Mouse (Mus musculus) midbrain, postnatal 0 days (tissue): ENCODE data around the gene Slc9a6. TPM values are rescaled to one million over a fixed set of nuclear protein-coding genes. Genes with fewer than 3 reads are reported as not detected.

Experiments
- ATAC-seq: fragments of 200-750 bp; cut with Nextera tagmentation; 2 replicates; pipeline ENCODE4 v1.8.0; 2017; ENCODE audit warnings: moderate number of reproducible peaks, mild to moderate bottlenecking, moderate TSS enrichment, moderate library complexity; ENCODE audit not compliant: low FRiP score
- DNase-seq: peaks from one replicate; pipeline ENCODE4 v3.0.0-alpha.2; 2015; ENCODE audit warnings: low spot score
- H3K27ac ChIP-seq: fragments of 300-500 bp; sonication (generic); 2 replicates; pipeline ENCODE4 v1.5.1; 2014; ENCODE audit warnings: low read depth, mild to moderate bottlenecking, low read length, mixed read lengths
- H3K27me3 ChIP-seq: fragments of 300-500 bp; sonication (generic); 2 replicates; pipeline ENCODE4 v1.6.1; 2014; ENCODE audit warnings: low read length, control low read depth, mixed read lengths; ENCODE audit not compliant: insufficient read depth
- H3K36me3 ChIP-seq: fragments of 300-500 bp; sonication (generic); 2 replicates; pipeline ENCODE4 v1.6.1; 2014; ENCODE audit warnings: low read length, control low read depth, mixed read lengths; ENCODE audit not compliant: insufficient read depth
- H3K4me1 ChIP-seq: fragments of 300-500 bp; sonication (generic); 2 replicates; pipeline ENCODE4 v1.6.1; 2014; ENCODE audit warnings: mild to moderate bottlenecking, control low read depth, antibody characterized with exemption, low read length, mixed read lengths; ENCODE audit not compliant: insufficient read depth
- H3K4me2 ChIP-seq: fragments of 300-500 bp; sonication (generic); 2 replicates; pipeline ENCODE4 v1.6.1; 2014; ENCODE audit warnings: low read depth, mild to moderate bottlenecking, low read length, mixed read lengths; ENCODE audit not compliant: poor library complexity, severe bottlenecking
- H3K4me3 ChIP-seq: fragments of 300-500 bp; sonication (generic); 2 replicates; pipeline ENCODE4 v1.5.1; 2014; ENCODE audit warnings: low read depth, mild to moderate bottlenecking, low read length, moderate library complexity
- H3K9ac ChIP-seq: fragments of 300-500 bp; sonication (generic); replicated peaks from 2 replicates; pipeline ENCODE4 v1.6.1; 2014; ENCODE audit warnings: mild to moderate bottlenecking, low read length, moderate library complexity, mixed read lengths; ENCODE audit not compliant: poor library complexity, severe bottlenecking
- H3K9me3 ChIP-seq: fragments of 300-500 bp; sonication (generic); 2 replicates; pipeline ENCODE4 v1.6.1; 2016; ENCODE audit warnings: low read length, control low read depth
- CTCF ChIP-seq: IDR thresholded peaks from 2 replicates; pipeline ENCODE4 v1.5.1; 2016; ENCODE audit warnings: antibody characterized with exemption, mild to moderate bottlenecking
- WGBS: fragments of 180-500 bp; shearing (Covaris S2); extraction: QIAGEN DNeasy Blood & Tissue Kit; methylation state at CpG from one replicate; pipeline ENCODE4 v1.1.7; 2014; 5-methylcytosine and 5-hydroxymethylcytosine counted together
- polyA plus RNA-seq: library from polyadenylated mRNA; unstranded; fragments of >200 nt; fragmentation: Nextera tagmentation; extraction: Ambion mirVana; gene quantifications from 2 replicates; pipeline ENCODE4 v1.2.1, GENCODE M21; 2015
- total RNA-seq: library from RNA; depleted of rRNA; stranded (reverse); fragments of >200 nt; gene quantifications from 2 replicates; pipeline ENCODE4 v1.2.3, GENCODE M21; 2014

Gene Slc9a6
- total and polyA plus RNA-seq, 2 experiments from 2014 or later = 70.1 to 111 TPM

DNA sequence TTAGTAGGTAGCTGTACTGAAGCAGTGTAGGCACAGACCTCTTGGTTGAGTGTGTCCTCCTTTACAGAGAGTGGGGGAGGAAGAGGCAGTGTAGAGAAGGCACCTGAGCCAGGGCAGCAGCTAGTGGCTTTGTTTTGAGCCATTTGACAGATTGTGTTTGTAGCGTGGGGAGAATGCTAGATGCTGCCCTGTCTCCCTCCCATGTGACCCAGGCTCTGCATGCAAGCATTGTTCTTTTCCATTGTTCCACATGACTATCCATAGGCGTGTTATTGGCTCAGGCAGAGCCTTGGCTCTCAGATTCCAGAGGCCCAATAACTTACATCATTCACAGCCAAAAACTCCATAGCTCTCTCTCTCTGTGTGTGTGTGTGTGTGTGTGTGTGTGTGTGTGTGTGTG, 49.7 kb downstream of the Slc9a6 start:
- 35% methylated on average over 2 of the region's 2 CpGs for WGBS
- H3K4me2 ChIP-seq = no peak overlapping the region

DNA sequence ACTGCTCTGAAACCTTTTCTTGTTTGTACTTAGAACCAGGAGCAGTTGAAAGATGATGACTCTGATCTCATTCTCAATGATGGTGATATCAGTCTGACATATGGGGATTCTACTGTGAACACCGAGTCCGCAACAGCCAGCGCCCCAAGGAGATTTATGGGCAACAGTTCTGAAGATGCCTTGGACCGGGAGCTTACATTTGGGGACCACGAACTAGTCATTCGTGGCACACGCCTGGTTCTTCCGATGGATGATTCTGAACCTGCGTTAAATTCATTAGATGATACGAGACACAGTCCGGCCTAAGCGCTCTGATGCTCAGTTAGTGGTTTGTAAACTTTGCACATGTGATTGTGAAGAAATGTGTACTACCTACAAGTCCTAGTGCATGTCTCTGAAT, 51.6 kb downstream of the Slc9a6 start:
- WGBS = 88% methylated on average over 12 of the region's 12 CpGs
- no peaks in the 10 kb centered on the region for H3K27me3 ChIP-seq
- no peak overlapping the region for H3K4me2 ChIP-seq
- H3K27ac ChIP-seq = no peak overlapping the region
- no peak for TF ChIP-seq CTCF
- no peak overlapping the region for H3K9ac ChIP-seq
- H3K36me3 ChIP-seq = no peaks in the 10 kb centered on the region
- ATAC-seq (no peak), DNase-seq (no peak)
- H3K4me1 ChIP-seq = no peaks in the 10 kb centered on the region
- no peaks in the 10 kb centered on the region for H3K9me3 ChIP-seq
- H3K4me3 ChIP-seq = no peak overlapping the region

More for the DNA sequence above, 49.7 kb downstream of the Slc9a6 start:
- Histone ChIP-seq H3K9me3 (no peaks in the 10 kb centered on the region), H3K4me1 (no peaks in the 10 kb centered on the region), H3K4me3 (no peak overlapping the region), H3K36me3 (no peaks in the 10 kb centered on the region), H3K9ac (no peak overlapping the region), H3K27me3 (no peaks in the 10 kb centered on the region), H3K27ac (no peak overlapping the region)
- DNase-seq (no peak), ATAC-seq (no peak)
- TF ChIP-seq CTCF = no peak

- DNase-seq (no peak), ATAC-seq (no peak)
- Histone ChIP-seq H3K36me3 (no peaks in the 10 kb centered on the region), H3K4me1 (no peaks in the 10 kb centered on the region), H3K27me3 (no peaks in the 10 kb centered on the region), H3K4me2 (no peak overlapping the region), H3K9me3 (no peaks in the 10 kb centered on the region), H3K9ac (no peak overlapping the region), H3K4me3 (no peak overlapping the region), H3K27ac (no peak overlapping the region)
- WGBS = 83% methylated on average over 6 of the region's 6 CpGs
- TF ChIP-seq CTCF = no peak
Observed at GRCm38 (mm10) chrX:56662316-56662715, 52.8 kb downstream of the Slc9a6 start.

- no peak for DNase-seq
- Histone ChIP-seq H3K4me2 (no peak overlapping the region), H3K27me3 (no peaks in the 10 kb centered on the region), H3K27ac (no peak overlapping the region), H3K4me1 (no peaks in the 10 kb centered on the region), H3K4me3 (no peak overlapping the region), H3K9ac (no peak overlapping the region), H3K9me3 (no peaks in the 10 kb centered on the region), H3K36me3 (no peaks in the 10 kb centered on the region)
- no peak for TF ChIP-seq CTCF
- ATAC-seq = no peak
- 71% methylated on average over 4 of the region's 4 CpGs for WGBS
Observed at GRCm38 (mm10) chrX:56663377-56663776, 53.8 kb downstream of the Slc9a6 start.

DNA sequence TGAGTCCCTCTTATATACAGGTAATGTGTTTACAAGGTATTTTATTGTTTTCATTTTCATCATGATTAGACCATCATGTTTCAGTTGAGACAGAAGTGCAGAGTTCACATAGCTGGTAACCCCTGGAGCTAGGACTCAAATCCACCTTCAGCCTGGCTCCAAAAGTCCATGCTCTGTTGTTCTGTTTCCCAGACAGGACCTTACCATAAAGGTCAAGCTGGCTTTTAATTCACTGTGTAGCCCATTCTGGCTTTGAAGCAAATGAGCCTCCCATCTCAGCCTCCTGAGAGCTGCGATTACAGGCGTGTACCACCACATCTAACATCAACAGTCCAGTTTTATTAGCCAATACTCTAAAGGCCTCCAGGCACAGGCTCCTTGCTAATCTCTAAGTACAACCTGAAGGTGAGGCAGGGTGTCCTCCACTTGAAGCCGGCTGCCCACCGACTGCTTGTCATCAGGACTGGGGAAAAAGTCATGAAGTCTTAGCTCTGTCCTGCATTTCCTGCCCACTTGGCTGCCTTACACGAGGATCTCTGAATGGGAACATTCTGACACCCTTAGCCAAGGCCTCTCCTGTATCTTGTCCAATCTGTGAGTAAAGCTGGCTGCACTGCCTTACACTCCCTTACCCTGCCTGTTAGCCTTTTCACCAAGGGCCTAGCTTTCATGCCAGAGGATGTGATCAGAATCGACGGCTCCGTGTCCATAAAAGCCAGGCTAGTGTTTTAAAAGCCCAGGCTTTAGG, 55.8 kb downstream of the Slc9a6 start:
- no peaks in the 10 kb centered on the region for H3K9me3 ChIP-seq
- H3K4me3 ChIP-seq = no peak overlapping the region
- ATAC-seq = no peak
- no peaks in the 10 kb centered on the region for H3K4me1 ChIP-seq
- TF ChIP-seq CTCF = no peak
- WGBS = 78% methylated on average over 8 of the region's 8 CpGs
- peak; percentile 4 for DNase-seq
- H3K36me3 ChIP-seq = no peaks in the 10 kb centered on the region
- H3K27ac ChIP-seq = no peak overlapping the region
- no peak overlapping the region for H3K4me2 ChIP-seq
- H3K27me3 ChIP-seq = no peaks in the 10 kb centered on the region
- H3K9ac ChIP-seq = no peak overlapping the region

- no peak for ATAC-seq
- DNase-seq = no peak
- Histone ChIP-seq H3K27ac (no peak overlapping the region), H3K4me2 (no peak overlapping the region), H3K36me3 (no peaks in the 10 kb centered on the region), H3K27me3 (no peaks in the 10 kb centered on the region), H3K4me1 (no peaks in the 10 kb centered on the region), H3K9ac (no peak overlapping the region), H3K9me3 (no peaks in the 10 kb centered on the region), H3K4me3 (no peak overlapping the region)
- 75% methylated on average over 6 of the region's 6 CpGs for WGBS
- TF ChIP-seq CTCF = no peak
Observed at GRCm38 (mm10) chrX:56667296-56667695, 57.7 kb downstream of the Slc9a6 start.
